Mouse (Mus musculus) CH12.LX (cell line): ENCODE measurements around the gene Ghr. TPM values are rescaled to one million over a fixed set of nuclear protein-coding genes. Genes with fewer than 3 reads are reported as not detected.

Experiments used
- DNase-seq: peaks from one replicate; pipeline ENCODE4 v3.0.0-alpha.2; 2013; ENCODE audit errors: extremely low read depth
- H3K27ac ChIP-seq: 2 replicates; pipeline ENCODE4 v1.5.1; 2012; ENCODE audit warnings: low read depth, mild to moderate bottlenecking, control low read depth, moderate library complexity; ENCODE audit not compliant: insufficient read depth
- H3K27me3 ChIP-seq: replicated peaks from 2 replicates; pipeline ENCODE3; 2012; ENCODE audit warnings: inconsistent platforms
- H3K36me3 ChIP-seq, 2 experiments: replicated peaks in 1 of 2; 2 replicates each; pipeline versions ENCODE3 to v1.6.1; 2012; ENCODE audit warnings: inconsistent platforms in 1 of 2, low read length in 1 of 2, mild to moderate bottlenecking in 1 of 2, mixed read lengths in 1 of 2, moderate library complexity in 1 of 2; ENCODE audit not compliant: control insufficient read depth in 1 of 2, insufficient read depth in 1 of 2
- H3K4me1 ChIP-seq, 2 experiments: 2 replicates each; pipeline ENCODE4 v1.6.1; 2012; ENCODE audit warnings: inconsistent platforms in 1 of 2, moderate library complexity in 1 of 2; ENCODE audit not compliant: insufficient read depth in 2 of 2, control insufficient read depth in 1 of 2
- H3K4me2 ChIP-seq: 2 replicates; pipeline ENCODE4 v1.6.1; 2012; ENCODE audit warnings: low read depth, mild to moderate bottlenecking, control low read depth; ENCODE audit not compliant: poor library complexity, insufficient read depth, severe bottlenecking
- H3K4me3 ChIP-seq, 3 experiments: fragments of 150-350 bp in 1 of 3; sonication (generic) in 1 of 3; replicated peaks in 1 of 3; 2 replicates each; pipeline versions ENCODE3 to v1.5.1; 2011 to 2012; ENCODE audit warnings: low read depth in 2 of 3, low read length in 2 of 3, mild to moderate bottlenecking in 2 of 3, moderate library complexity in 2 of 3, control low read depth in 1 of 3, improper control_type of control experiment in 1 of 3, inconsistent platforms in 1 of 3, mixed read lengths in 1 of 3; ENCODE audit not compliant: poor library complexity in 1 of 3
- H3K79me2 ChIP-seq: replicated peaks from 2 replicates; pipeline ENCODE4 v1.6.1; 2012; ENCODE audit warnings: mild to moderate bottlenecking, moderate library complexity; ENCODE audit not compliant: control insufficient read depth, poor library complexity, insufficient read depth, severe bottlenecking; ENCODE audit errors: extremely low read depth
- H3K9ac ChIP-seq: 2 replicates; pipeline ENCODE4 v1.6.1; 2012; ENCODE audit warnings: low read depth, mild to moderate bottlenecking, control low read depth, moderate library complexity; ENCODE audit not compliant: insufficient read depth
- H3K9me3 ChIP-seq: replicated peaks from 2 replicates; pipeline ENCODE3; 2012; ENCODE audit warnings: low read length, inconsistent platforms, mixed read lengths
- CHD1 ChIP-seq: IDR thresholded peaks from 2 replicates; pipeline ENCODE4 v1.6.1; 2012; ENCODE audit warnings: low read depth, low read length, improper control_type of control experiment, inconsistent platforms
- CHD2 ChIP-seq: IDR thresholded peaks from 2 replicates; pipeline ENCODE4 v1.6.1; 2011; ENCODE audit warnings: low read length, improper control_type of control experiment
- CTCF ChIP-seq, 2 experiments: IDR thresholded peaks in 1 of 2; conservative IDR thresholded peaks in 1 of 2; 2 replicates each; pipeline ENCODE4 v1.5.1; 2011 to 2012; ENCODE audit warnings: low read depth in 2 of 2, low read length in 2 of 2, improper control_type of control experiment in 1 of 2, inconsistent platforms in 1 of 2, mild to moderate bottlenecking in 1 of 2, moderate library complexity in 1 of 2
- GABPA ChIP-seq: IDR thresholded peaks from 2 replicates; pipeline ENCODE4 v1.6.1; 2012; ENCODE audit warnings: low read depth, low read length, improper control_type of control experiment, inconsistent platforms; ENCODE audit not compliant: insufficient replicate concordance
- IRF4 ChIP-seq: IDR thresholded peaks from 2 replicates; pipeline ENCODE4 v1.6.1; 2014; ENCODE audit warnings: low read depth, mild to moderate bottlenecking, inconsistent platforms, low read length, improper control_type of control experiment
- MAZ ChIP-seq: IDR thresholded peaks from 2 replicates; pipeline ENCODE4 v1.6.1; 2012; ENCODE audit warnings: low read depth, mild to moderate bottlenecking, inconsistent platforms, low read length, improper control_type of control experiment, moderate library complexity
- MXI1 ChIP-seq: IDR thresholded peaks from 2 replicates; pipeline ENCODE4 v1.6.1; 2011; ENCODE audit warnings: mild to moderate bottlenecking, low read depth, low read length, improper control_type of control experiment
- MYC ChIP-seq: IDR thresholded peaks from 2 replicates; pipeline ENCODE4 v1.6.1; 2011; ENCODE audit warnings: low read depth, mild to moderate bottlenecking, improper control_type of control experiment, low read length
- NELFE ChIP-seq: IDR thresholded peaks from 2 replicates; pipeline ENCODE4 v1.6.1; 2011; ENCODE audit warnings: low read depth, low read length, improper control_type of control experiment
- PAX5 ChIP-seq: IDR thresholded peaks from 2 replicates; pipeline ENCODE4 v1.6.1; 2012; ENCODE audit warnings: low read length, inconsistent platforms, mixed read lengths
- POLR2A ChIP-seq: IDR thresholded peaks from 2 replicates; pipeline ENCODE4 v1.6.1; 2011; ENCODE audit warnings: low read depth, mild to moderate bottlenecking, improper control_type of control experiment, low read length
- RAD21 ChIP-seq: IDR thresholded peaks from 2 replicates; pipeline ENCODE4 v1.6.1; 2011; ENCODE audit warnings: low read depth, mild to moderate bottlenecking, low read length, improper control_type of control experiment, moderate library complexity
- SMC3 ChIP-seq: IDR thresholded peaks from 2 replicates; pipeline ENCODE4 v1.6.1; 2011; ENCODE audit warnings: low read depth, low read length, improper control_type of control experiment
- UBTF ChIP-seq: IDR thresholded peaks from 2 replicates; pipeline ENCODE4 v1.6.1; 2012; ENCODE audit warnings: low read depth, mild to moderate bottlenecking, inconsistent platforms, low read length, improper control_type of control experiment, moderate library complexity
- USF1 ChIP-seq: IDR thresholded peaks from 2 replicates; pipeline ENCODE4 v1.6.1; 2014; ENCODE audit warnings: low read depth, mild to moderate bottlenecking, inconsistent platforms, low read length, improper control_type of control experiment
- USF2 ChIP-seq: conservative IDR thresholded peaks from 2 replicates; pipeline ENCODE4 v1.6.1; 2011; ENCODE audit warnings: low read depth, low read length, improper control_type of control experiment
- ZKSCAN1 ChIP-seq: IDR thresholded peaks from 2 replicates; pipeline ENCODE4 v1.6.1; 2012; ENCODE audit warnings: low read depth, inconsistent platforms, low read length, improper control_type of control experiment, borderline replicate concordance
- ZMIZ1 ChIP-seq: IDR thresholded peaks from 2 replicates; pipeline ENCODE4 v1.6.1; 2012; ENCODE audit warnings: low read depth, mild to moderate bottlenecking, inconsistent platforms, low read length, improper control_type of control experiment
- ZNF384 ChIP-seq: IDR thresholded peaks from 2 replicates; pipeline ENCODE4 v1.6.1; 2012; ENCODE audit warnings: low read depth, low read length, improper control_type of control experiment, inconsistent platforms
- dilution Hi-C: fragments of 300-500 bp; cut with MboI; formaldehyde crosslinking; loops from 2 replicates; pipeline ENCODE4 v1.14.3; 2020; ENCODE audit warnings: low sequenced_read_pairs; ENCODE audit not compliant: extremely low pct_unique_long_range_greater_than_20kb, extremely low pct_ligation_motif_present
- in situ Hi-C: fragments of 300-500 bp; cut with MboI; formaldehyde crosslinking; loops from 3 replicates; pipeline ENCODE4 v1.14.3; 2019; ENCODE audit warnings: low sequenced_read_pairs, low pct_ligation_motif_present, low pct_unique_long_range_greater_than_20kb, mixed read lengths
- polyA plus RNA-seq: library from polyadenylated mRNA; unstranded; fragments of >175 nt; gene quantifications from 2 replicates; pipeline ENCODE4 v1.2.1, GENCODE M21; 2012; ENCODE audit warnings: low read depth; ENCODE audit not compliant: insufficient read length
- total RNA-seq, 2 experiments: library from RNA; depleted of rRNA; stranded (reverse); fragments of 300-350 nt in 1 of 2; fragments of >200 nt in 1 of 2; gene quantifications; 2 replicates each; pipeline ENCODE4 v1.2.3; 2012 to 2014

Ghr gene
- total and polyA plus RNA-seq, 3 experiments, result 0.42 to 1.7 (median 0.89) TPM

DNA sequence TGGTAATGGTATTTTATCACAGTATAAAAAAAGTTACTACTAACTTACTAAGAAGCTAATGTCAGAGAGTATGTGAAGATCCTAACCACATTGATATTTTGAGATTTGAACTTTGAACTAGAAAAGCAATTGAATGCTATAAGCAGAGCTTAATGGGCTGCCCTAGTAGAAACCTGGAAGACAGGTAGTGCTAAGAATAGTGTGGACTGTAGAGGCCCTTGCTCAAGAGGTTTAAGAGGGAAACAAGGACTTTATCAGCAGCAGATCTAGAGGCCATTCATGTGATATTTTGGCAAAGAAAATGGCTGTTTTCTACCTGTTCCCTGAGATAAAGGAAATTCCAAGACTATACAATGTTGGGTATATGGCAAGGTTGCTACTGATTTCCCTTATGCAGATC, 297.3 kb downstream of the Ghr start:
- Histone ChIP-seq H3K4me1 (peaks cover 2 to 7% of the 10 kb centered on the region in 2 experiments; a peak in 2 of 4 replicates), H3K4me2 (no peak overlapping the region), H3K9ac (no peak overlapping the region), H3K9me3 (no peaks in the 10 kb centered on the region), H3K27ac (no peak overlapping the region), H3K36me3 (no peaks in the 10 kb centered on the region), H3K4me3 (no peak overlapping the region), H3K79me2 (no peaks in the 10 kb centered on the region), H3K27me3 (no peaks in the 10 kb centered on the region)
- no peak for DNase-seq
- dilution Hi-C loops, result no loop called here
- TF ChIP-seq CHD1 (no peak), CTCF (conservative IDR thresholded peaks at IDR 0.05 in 1 of 2, IDR thresholded peaks at IDR 0.05 in 1 of 2; ENCODE audit: low read depth in 2 of 2, low read length in 2 of 2) (no peak), MAZ (no peak), ZMIZ1 (no peak), ZNF384 (no peak), MXI1 (no peak), IRF4 (no peak), UBTF (no peak), CHD2 (no peak)
- in situ Hi-C loops, result no loop called here

DNA sequence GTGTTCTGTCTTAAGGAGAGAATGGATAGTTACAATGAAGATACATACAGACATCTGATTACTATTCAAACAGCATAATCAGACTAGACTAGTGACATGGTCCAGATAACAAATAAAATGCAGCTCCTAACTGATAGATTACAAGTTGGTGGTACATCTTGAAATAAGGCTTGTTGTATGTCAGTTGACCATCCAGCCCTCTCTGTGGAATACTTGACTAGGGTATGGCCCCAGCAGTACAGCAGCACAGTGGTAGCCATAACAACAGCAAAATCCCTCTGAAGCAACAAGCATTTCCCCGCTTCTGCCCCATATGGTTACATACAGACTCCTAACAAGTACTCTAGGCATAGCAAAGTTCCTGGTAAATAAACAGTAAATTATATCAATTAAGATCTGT, 301.6 kb downstream of the Ghr start:
- Histone ChIP-seq H3K9me3 (no peaks in the 10 kb centered on the region), H3K27ac (no peak overlapping the region), H3K4me3 (no peak overlapping the region), H3K27me3 (no peaks in the 10 kb centered on the region), H3K36me3 (peaks cover 0 to 3% of the 10 kb centered on the region in 2 experiments), H3K79me2 (no peaks in the 10 kb centered on the region), H3K4me1 (0 out of 4 replicates have a peak, but pooled peaks cover 0 to 3% of the 10 kb centered on the region in 2 experiments), H3K9ac (no peak overlapping the region), H3K4me2 (no peak overlapping the region)
- no peak for DNase-seq
- dilution Hi-C loops, result no loop called here
- no peak for TF ChIP-seq GABPA
- no peak for TF ChIP-seq RAD21
- no peak for TF ChIP-seq ZKSCAN1
- TF ChIP-seq MYC, result no peak
- TF ChIP-seq CTCF (conservative IDR thresholded peaks at IDR 0.05 in 1 of 2, IDR thresholded peaks at IDR 0.05 in 1 of 2; ENCODE audit: low read depth in 2 of 2, low read length in 2 of 2), result no peak
- TF ChIP-seq POLR2A, result no peak
- TF ChIP-seq USF1, result no peak
- no peak for TF ChIP-seq UBTF
- in situ Hi-C loops, result no loop called here

DNA sequence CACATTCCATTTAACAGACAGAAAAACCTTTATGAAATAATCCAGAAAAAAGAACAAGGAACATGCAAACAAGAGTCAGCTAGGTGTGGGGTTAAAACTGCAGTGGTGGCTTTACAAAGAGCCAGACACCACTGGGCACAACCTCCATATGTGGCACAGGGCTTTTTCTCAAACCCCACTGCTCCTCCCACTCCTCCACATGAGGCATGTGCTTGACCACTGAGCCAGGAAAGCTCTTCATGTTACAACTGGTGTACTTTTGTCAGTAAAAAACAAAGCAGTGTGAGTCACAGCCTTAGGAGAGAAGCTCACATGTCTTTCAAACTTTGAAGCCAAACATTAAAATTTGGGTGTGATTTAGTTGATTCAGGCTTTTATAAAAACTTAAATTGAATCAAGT, 302.1 kb downstream of the Ghr start:
- in situ Hi-C loops, result no loop called here
- peaks cover 0 to 3% of the 10 kb centered on the region in 2 experiments for H3K36me3 ChIP-seq
- H3K27ac ChIP-seq, result no peak overlapping the region
- TF ChIP-seq SMC3, result no peak
- TF ChIP-seq ZMIZ1, result no peak
- no peak for TF ChIP-seq CTCF (conservative IDR thresholded peaks at IDR 0.05 in 1 of 2, IDR thresholded peaks at IDR 0.05 in 1 of 2; ENCODE audit: low read depth in 2 of 2, low read length in 2 of 2)
- no peak for TF ChIP-seq PAX5
- no peak for TF ChIP-seq NELFE
- TF ChIP-seq USF2, result no peak
- no peak overlapping the region for H3K9ac ChIP-seq
- no peaks in the 10 kb centered on the region for H3K27me3 ChIP-seq
- H3K79me2 ChIP-seq, result no peaks in the 10 kb centered on the region
- no peak overlapping the region for H3K4me2 ChIP-seq
- H3K9me3 ChIP-seq, result no peaks in the 10 kb centered on the region
- dilution Hi-C loops, result no loop called here
- no peak for DNase-seq
- 0 out of 4 replicates have a peak, but pooled peaks cover 0 to 3% of the 10 kb centered on the region in 2 experiments for H3K4me1 ChIP-seq
- no peak overlapping the region for H3K4me3 ChIP-seq
